Mouse (Mus musculus): Measurements from ENCODE around the gene Gpr152. TPM values are rescaled to one million over a fixed set of nuclear protein-coding genes. Genes with fewer than 3 reads are reported as not detected.

Gene Gpr152
- polyA plus RNA-seq, 1 experiment from 2014 or later = not detected

DNA sequence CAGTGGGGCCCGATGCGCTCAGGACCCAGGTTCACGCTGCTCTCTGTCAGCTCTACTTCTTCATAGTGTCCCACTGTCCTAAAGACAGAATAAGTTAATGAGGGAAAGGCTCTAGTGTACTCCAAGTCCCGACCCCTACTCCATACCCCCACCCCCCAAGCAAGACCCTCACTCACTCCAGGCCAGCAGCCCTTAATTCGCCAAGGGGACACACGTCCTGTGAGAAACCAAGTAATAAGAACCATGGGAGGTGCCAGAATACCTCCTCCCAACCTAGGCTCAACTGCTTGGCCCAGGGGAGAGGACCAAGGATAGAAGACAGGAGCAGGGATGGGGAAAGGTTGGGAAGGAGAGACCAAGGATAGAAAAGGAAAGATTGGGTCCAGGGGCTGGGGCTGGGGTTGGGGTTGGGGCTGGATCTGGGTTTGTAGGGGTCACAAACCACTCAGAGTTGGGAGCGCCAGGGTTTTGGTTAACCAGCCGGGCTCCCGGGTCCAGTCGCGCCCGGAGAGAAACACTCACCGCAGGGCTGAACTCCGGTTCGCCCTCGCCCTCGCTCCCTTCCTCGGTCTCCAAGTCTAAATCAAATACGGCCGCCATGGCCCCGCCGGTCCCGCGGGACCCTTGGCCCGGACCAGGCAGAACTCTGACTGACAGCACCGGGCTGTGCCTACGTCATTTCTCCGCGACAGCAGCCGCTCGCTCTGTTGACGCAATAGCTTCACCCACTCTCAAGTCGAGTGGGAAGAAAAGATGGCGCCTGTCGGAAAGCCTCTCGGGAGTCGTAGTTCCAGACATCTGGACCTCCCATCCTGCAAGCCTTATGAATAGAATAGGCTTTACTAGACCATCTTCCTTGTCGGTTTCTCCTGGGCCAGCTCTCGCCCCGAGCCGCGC, 23.3 kb downstream of the Gpr152 start, which contains the start of gene Rps6kb2:
Gene Rps6kb2, minus strand, starts transcription at position 709 of the 897 bp plus-strand sequence.
- H3K4me1 ChIP-seq = peaks cover 24% of the 10 kb centered on the region
- H3K27ac ChIP-seq = peak within 1 kb of the TSS; percentile 88
- DNase-seq (ENCODE audit: low spot score) = peak; percentile 96
- WGBS = 7% methylated on average over 42 of the region's 42 CpGs
- H3K27me3 ChIP-seq (ENCODE audit: low read depth, poor library complexity, severe bottlenecking) = no peaks in the 10 kb centered on the region
- peak within 1 kb of the TSS; percentile 88 for H3K4me3 ChIP-seq
- H3K36me3 ChIP-seq = peaks cover 38% of the 10 kb centered on the region
- no peaks in the 10 kb centered on the region for H3K9me3 ChIP-seq (replicated peaks)

GRCm38 (mm10) chr19:4163543-4163887, 23.9 kb downstream of the Gpr152 start:
- H3K4me1 ChIP-seq = peaks cover 24% of the 10 kb centered on the region
- H3K4me3 ChIP-seq = peak overlapping the region; percentile 88
- H3K36me3 ChIP-seq = peaks cover 31% of the 10 kb centered on the region
- no peaks in the 10 kb centered on the region for H3K27me3 ChIP-seq (ENCODE audit: low read depth, poor library complexity, severe bottlenecking)
- DNase-seq (ENCODE audit: low spot score) = no peak
- no peaks in the 10 kb centered on the region for H3K9me3 ChIP-seq (replicated peaks)
- 40% methylated on average over 4 of the region's 4 CpGs for WGBS
- H3K27ac ChIP-seq = peak overlapping the region; percentile 88

DNA sequence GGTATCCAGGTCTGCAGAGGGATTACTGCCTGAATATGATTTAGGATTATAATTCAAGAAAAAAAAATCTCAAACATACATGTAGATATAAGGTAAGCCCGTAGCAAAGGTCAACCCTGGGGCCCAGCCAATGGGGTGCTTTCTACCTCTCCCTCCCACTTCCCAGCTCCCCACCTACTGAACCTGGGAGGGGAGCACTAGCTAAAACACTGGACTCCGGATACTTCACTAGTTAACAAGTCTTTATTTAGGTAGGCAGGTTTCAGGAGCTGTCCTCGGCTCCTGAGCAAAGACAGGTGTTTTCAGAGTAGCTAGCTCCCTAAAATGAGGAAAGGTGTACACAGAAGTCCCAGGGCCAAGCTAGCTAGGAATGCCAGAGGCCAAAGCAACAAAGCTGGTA, 24.5 kb downstream of the Gpr152 start:
- no peaks in the 10 kb centered on the region for H3K9me3 ChIP-seq (replicated peaks)
- H3K4me1 ChIP-seq = peaks cover 24% of the 10 kb centered on the region
- H3K27ac ChIP-seq = peak overlapping the region; percentile 88; the same call in 1 of the 2 replicates
- peaks cover 26% of the 10 kb centered on the region for H3K36me3 ChIP-seq
- H3K4me3 ChIP-seq = no peak overlapping the region; the same call in 1 of the 2 replicates
- DNase-seq (ENCODE audit: low spot score) = no peak
- H3K27me3 ChIP-seq (ENCODE audit: low read depth, poor library complexity, severe bottlenecking) = no peaks in the 10 kb centered on the region
- WGBS = 76% methylated on average over 3 of the region's 3 CpGs

DNA sequence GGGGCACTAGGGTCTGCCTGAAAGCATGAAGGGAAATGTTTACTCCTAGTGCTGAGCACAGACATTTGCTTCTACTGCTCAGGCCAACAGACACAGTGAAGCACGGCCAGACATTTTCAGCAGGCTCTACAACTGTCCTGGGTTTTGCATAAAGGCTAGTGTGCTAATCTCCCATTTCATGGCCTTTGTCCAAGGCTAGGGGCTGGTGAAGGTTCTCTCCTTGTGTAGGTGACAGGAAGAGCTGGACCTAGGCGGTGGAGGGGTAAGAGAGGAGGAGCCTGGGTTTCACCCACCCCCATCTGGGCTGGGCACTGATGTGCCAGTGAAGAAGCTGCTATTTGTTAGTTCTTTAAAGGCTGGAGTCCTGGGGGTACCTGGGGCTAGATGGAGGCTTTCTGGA, 25.1 kb downstream of the Gpr152 start:
- WGBS = 81% methylated on average over 2 of the region's 2 CpGs
- no peak for DNase-seq (ENCODE audit: low spot score)
- H3K36me3 ChIP-seq = peaks cover 19% of the 10 kb centered on the region
- H3K27me3 ChIP-seq (ENCODE audit: low read depth, poor library complexity, severe bottlenecking) = no peaks in the 10 kb centered on the region
- H3K4me1 ChIP-seq = peaks cover 27% of the 10 kb centered on the region
- H3K9me3 ChIP-seq (replicated peaks) = no peaks in the 10 kb centered on the region
- H3K4me3 ChIP-seq = no peak overlapping the region
- peak overlapping the region; percentile 56; the same call in 1 of the 2 replicates for H3K27ac ChIP-seq

DNA sequence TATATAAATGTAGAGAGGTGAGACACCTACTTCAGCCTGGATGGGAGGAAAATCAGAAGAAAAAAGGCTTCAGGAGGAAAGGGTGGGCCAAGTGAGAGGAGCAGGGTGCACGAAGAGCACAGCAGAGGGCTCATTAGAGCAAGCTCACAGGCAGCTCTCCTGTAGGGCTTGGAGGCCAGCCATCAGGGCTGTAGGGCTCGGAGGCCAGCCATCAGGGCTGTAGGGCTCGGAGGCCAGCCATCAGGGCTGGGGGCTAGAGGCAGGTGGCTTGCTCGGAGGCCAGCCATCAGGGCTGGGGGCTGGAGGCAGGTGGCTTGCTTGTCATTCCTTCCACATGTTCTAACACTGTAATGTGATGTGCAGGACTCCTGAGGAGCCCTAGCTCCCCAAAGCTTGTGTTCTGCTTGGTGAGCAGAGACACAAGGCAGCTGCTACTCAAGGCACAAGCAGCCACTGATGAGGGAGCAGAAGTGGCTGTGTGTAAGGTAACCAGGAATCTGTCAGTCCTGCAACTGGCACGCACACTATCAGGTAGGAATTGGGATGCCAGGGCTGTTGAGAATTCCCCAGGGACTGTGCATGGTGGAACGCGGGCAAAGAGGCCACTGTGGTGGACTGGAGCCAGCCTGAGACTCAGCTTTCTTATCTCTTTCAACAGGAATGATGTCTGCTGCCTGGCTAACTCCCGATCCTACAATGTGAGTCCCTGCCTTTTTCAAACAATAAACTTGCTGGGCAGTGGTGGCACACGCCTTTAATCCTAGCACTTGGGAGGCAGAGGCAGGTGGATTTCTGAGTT, 27.3 kb downstream of the Gpr152 start:
- DNase-seq (ENCODE audit: low spot score) = no peak
- Histone ChIP-seq H3K27me3 (ENCODE audit: low read depth, poor library complexity, severe bottlenecking) (peaks cover 6% of the 10 kb centered on the region; the same call in 1 of the 2 replicates), H3K4me1 (peaks cover 48% of the 10 kb centered on the region), H3K27ac (0 out of 2 replicates have a peak overlapping the region, but pooled peaks have one; percentile 4), H3K36me3 (0 out of 2 replicates have a peak, but pooled peaks cover under 1% of the 10 kb centered on the region), H3K4me3 (no peak overlapping the region), H3K9me3 (replicated peaks) (no peaks in the 10 kb centered on the region)
- WGBS = 83% methylated on average over 9 of the region's 9 CpGs

DNA sequence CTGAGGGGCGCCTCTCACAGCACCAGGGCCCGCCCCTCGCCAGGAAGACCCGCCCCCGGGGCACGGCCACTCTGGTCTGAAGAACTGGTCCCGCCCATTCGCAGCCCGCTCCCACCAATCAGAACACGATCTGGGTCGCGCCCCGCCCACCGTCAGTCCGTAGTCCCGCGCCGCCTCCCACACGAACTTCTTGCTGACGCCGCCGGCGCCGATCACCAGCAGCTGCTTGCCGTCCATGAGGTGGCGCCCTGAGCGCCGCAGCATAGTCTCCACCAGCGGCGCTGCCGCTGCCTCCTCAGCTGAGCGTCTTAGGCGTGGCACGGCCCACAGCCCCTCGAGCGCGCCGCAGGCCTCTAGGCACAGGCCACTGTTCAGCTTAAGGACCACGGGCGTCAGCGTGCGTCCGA, 29.8 kb downstream of the Gpr152 start:
- Histone ChIP-seq H3K36me3 (no peaks in the 10 kb centered on the region), H3K4me1 (peaks cover 39% of the 10 kb centered on the region), H3K9me3 (replicated peaks) (no peaks in the 10 kb centered on the region), H3K4me3 (peak overlapping the region; percentile 55), H3K27ac (peak overlapping the region; percentile 89), H3K27me3 (ENCODE audit: low read depth, poor library complexity, severe bottlenecking) (peaks cover 6% of the 10 kb centered on the region; the same call in 1 of the 2 replicates)
- WGBS = under 1% methylated on average over 43 of the region's 43 CpGs
- DNase-seq (ENCODE audit: low spot score) = peak; percentile 100

- no peak for DNase-seq (ENCODE audit: low spot score)
- Histone ChIP-seq H3K4me3 (peak overlapping the region; percentile 55), H3K9me3 (replicated peaks) (no peaks in the 10 kb centered on the region), H3K27me3 (ENCODE audit: low read depth, poor library complexity, severe bottlenecking) (peaks cover 6% of the 10 kb centered on the region; the same call in 1 of the 2 replicates), H3K36me3 (no peaks in the 10 kb centered on the region), H3K4me1 (peaks cover 39% of the 10 kb centered on the region), H3K27ac (peak overlapping the region; percentile 89)
- 6% methylated on average over 27 of the region's 27 CpGs for WGBS
These were observed 30.2 kb downstream of the Gpr152 start for GRCm38 (mm10) chr19:4169810-4170209.

GRCm38 (mm10) chr19:4170723-4171392, 31.3 kb downstream of the Gpr152 start:
- Histone ChIP-seq H3K4me1 (peaks cover 40% of the 10 kb centered on the region), H3K36me3 (no peaks in the 10 kb centered on the region), H3K27ac (peak overlapping the region; percentile 14), H3K4me3 (no peak overlapping the region), H3K9me3 (replicated peaks) (no peaks in the 10 kb centered on the region), H3K27me3 (ENCODE audit: low read depth, poor library complexity, severe bottlenecking) (peaks cover 7% of the 10 kb centered on the region)
- DNase-seq (ENCODE audit: low spot score) = no peak
- 88% methylated on average over 10 of the region's 10 CpGs for WGBS

GRCm38 (mm10) chr19:4171393-4172290, 32.1 kb downstream of the Gpr152 start:
- no peak overlapping the region for H3K4me3 ChIP-seq
- H3K27ac ChIP-seq = peak overlapping the region; percentile 14
- DNase-seq (ENCODE audit: low spot score) = no peak
- 63% methylated on average over 13 of the region's 13 CpGs for WGBS
- no peaks in the 10 kb centered on the region for H3K36me3 ChIP-seq
- no peaks in the 10 kb centered on the region for H3K9me3 ChIP-seq (replicated peaks)
- H3K27me3 ChIP-seq (ENCODE audit: low read depth, poor library complexity, severe bottlenecking) = peaks cover 15% of the 10 kb centered on the region
- H3K4me1 ChIP-seq = peaks cover 40% of the 10 kb centered on the region

- 55% methylated on average over 11 of the region's 11 CpGs for WGBS
- no peaks in the 10 kb centered on the region for H3K36me3 ChIP-seq
- no peaks in the 10 kb centered on the region for H3K9me3 ChIP-seq (replicated peaks)
- peaks cover 15% of the 10 kb centered on the region for H3K27me3 ChIP-seq (ENCODE audit: low read depth, poor library complexity, severe bottlenecking)
- DNase-seq (ENCODE audit: low spot score) = no peak
- H3K27ac ChIP-seq = no peak overlapping the region
- H3K4me3 ChIP-seq = no peak overlapping the region
- peaks cover 40% of the 10 kb centered on the region for H3K4me1 ChIP-seq
These were observed 33.3 kb downstream of the Gpr152 start for GRCm38 (mm10) chr19:4172925-4173324.

DNA sequence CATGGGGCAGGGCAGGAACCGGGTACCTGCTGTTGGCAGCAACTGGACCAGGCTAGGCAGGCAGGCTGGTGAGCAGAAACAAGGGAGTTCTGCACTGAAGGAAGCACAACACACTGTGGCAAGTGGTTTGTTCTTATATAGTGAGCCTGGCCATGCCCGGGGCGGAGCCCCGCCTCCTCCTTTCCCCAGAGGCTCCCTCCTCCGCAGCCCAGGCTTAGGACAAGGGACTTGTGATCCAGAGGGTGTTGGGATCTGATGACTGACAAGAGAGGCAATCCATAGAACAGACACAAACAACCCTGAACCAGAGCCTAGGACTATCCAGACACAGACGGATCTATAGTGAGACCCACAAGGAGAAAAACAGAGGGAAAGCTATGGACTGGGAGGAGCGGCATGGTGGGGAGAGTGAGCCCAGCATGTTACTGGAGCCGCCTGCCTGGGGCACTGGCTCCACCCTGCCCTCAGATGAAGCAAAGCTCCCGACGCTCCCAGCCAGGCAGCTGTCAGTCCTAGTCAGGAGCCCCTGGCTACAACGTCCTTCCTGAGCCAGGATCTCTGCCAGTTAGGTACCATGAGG, 35.9 kb downstream of the Gpr152 start, which contains the start of gene Carns1:
Gene Carns1, minus strand, starts transcription at position 112 of the 580 bp plus-strand sequence.
- peak within 1 kb of the TSS; percentile 37; the same call in 1 of the 2 replicates for H3K27ac ChIP-seq
- WGBS = 4% methylated on average over 11 of the region's 11 CpGs
- DNase-seq (ENCODE audit: low spot score) = no peak

More for the DNA sequence above, 35.9 kb downstream of the Gpr152 start, which contains the start of gene Carns1:
- Histone ChIP-seq H3K9me3 (replicated peaks) (no peaks in the 10 kb centered on the region), H3K36me3 (no peaks in the 10 kb centered on the region), H3K4me3 (peak within 1 kb of the TSS; percentile 35), H3K4me1 (peaks cover 29% of the 10 kb centered on the region), H3K27me3 (ENCODE audit: low read depth, poor library complexity, severe bottlenecking) (peaks cover 15% of the 10 kb centered on the region)
